Mouse (Mus musculus) olfactory bulb, adult 2 months (tissue): Measurements from ENCODE around the gene Vangl1.

ENCODE experiments used
- CTCF ChIP-seq: fragments of 200-500 bp; IDR thresholded peaks from 2 replicates; pipeline ENCODE4 v1.5.1; 2012; ENCODE audit warnings: low read depth, mild to moderate bottlenecking, low read length, moderate library complexity; ENCODE audit not compliant: insufficient read depth
- POLR2A ChIP-seq: fragments of 200-500 bp; IDR thresholded peaks from 2 replicates; pipeline ENCODE4 v1.6.1; 2012; ENCODE audit warnings: mild to moderate bottlenecking, low read depth, low read length, moderate library complexity; ENCODE audit not compliant: insufficient read depth

GRCm38 (mm10) chr3:102253554-102253953 is 49.1 kb upstream of the Vangl1 start:
- TF ChIP-seq CTCF = no peak
- TF ChIP-seq POLR2A = no peak
